ENCODE assay signal across 24 mouse cellular contexts in the genomic region with DNA sequence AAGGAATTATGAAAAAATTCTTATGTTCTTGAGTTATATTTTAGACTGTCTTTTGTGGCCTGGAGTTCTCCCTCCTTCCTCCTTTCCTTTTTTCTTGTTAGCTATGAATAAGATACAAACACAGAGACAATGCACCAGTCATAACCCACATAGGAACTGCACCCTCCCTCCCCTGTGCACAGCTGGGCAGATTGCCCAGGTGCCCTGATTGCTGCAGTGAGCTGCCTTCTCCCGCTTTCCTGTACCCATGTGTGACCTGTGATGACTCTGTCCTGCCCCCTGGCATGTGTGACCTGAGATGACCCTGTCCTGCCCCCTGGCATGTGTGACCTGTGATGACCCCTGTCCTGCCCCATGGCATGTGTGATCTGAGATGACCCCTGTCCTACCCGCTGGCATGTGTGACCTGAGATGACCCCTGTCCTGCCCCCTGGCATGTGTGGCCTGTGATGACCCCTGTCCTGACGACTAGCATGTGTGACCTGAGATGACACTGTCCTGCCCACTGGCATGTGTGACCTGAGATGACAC. TPM values are rescaled to one million over a fixed set of nuclear protein-coding genes. Genes with fewer than 3 reads are reported as not detected.
A peak's percentile ranks its signal among the peaks of the same experiment; 100 is the strongest.
DNase-seq lines count a peak whose midpoint lies in the region; ATAC-seq and TF ChIP-seq lines count a peak whose summit lies in the region.
"Had no signal": no experiment of that assay in that cellular context is flagged by ENCODE, and none has a peak within 500 bp of the region (broad histone marks: within the 10 kb centered on the region; RNA-seq: fewer than 3 reads in every experiment).

No protein-coding gene starts in this region.

- H3K4me1 ChIP-seq in heart, postnatal 0 days (ENCODE audit: control insufficient read depth, insufficient read depth) = peaks cover 3% of the 10 kb centered on the region; the same call in 1 of the 2 replicates
- 0 out of 2 replicates have a peak, but pooled peaks cover 3% of the 10 kb centered on the region for H3K4me1 ChIP-seq in heart, embryonic 12.5 days (replicated peaks)
- H3K4me1 ChIP-seq in forebrain, embryonic 12.5 days = no peaks in the 10 kb centered on the region
- H3K4me1 ChIP-seq: intestine, embryonic 15.5 days; liver, embryonic 12.5 days had no signal

- TF ChIP-seq CTCF in heart, postnatal 0 days (IDR thresholded peaks at IDR 0.05; ENCODE audit: low read depth) = no peak

- intact Hi-C loops in heart, postnatal 10 days (cut with DNase I) = no loop called here

- no peak overlapping the region for H3K27ac ChIP-seq in heart, postnatal 0 days (ENCODE audit: low read depth)
- H3K27ac ChIP-seq in heart, embryonic 12.5 days (ENCODE audit: poor library complexity, severe bottlenecking) = no peak overlapping the region
- H3K27ac ChIP-seq in forebrain, embryonic 12.5 days = no peak overlapping the region
- H3K27ac ChIP-seq: heart, embryonic 13.5 days; hindbrain, embryonic 14.5 days; intestine, embryonic 15.5 days; left cerebral cortex, adult 2 months; limb, embryonic 10.5 days; liver, embryonic 12.5 days; lung, embryonic 15.5 days had no signal

- no peak overlapping the region for H3K4me2 ChIP-seq in heart, postnatal 0 days (ENCODE audit: low read depth, low read length)
- no peak overlapping the region for H3K4me2 ChIP-seq in heart, embryonic 12.5 days
- no peak overlapping the region for H3K4me2 ChIP-seq in forebrain, embryonic 12.5 days
- H3K4me2 ChIP-seq: heart, embryonic 13.5 days; hindbrain, embryonic 14.5 days; intestine, embryonic 15.5 days; liver, embryonic 12.5 days; lung, embryonic 15.5 days had no signal

- 50% methylated on average over 3 of the region's 3 CpGs for WGBS in heart, postnatal 0 days
- WGBS in heart, embryonic 12.5 days = 59% methylated on average over 3 of the region's 3 CpGs
- WGBS in forebrain, embryonic 12.5 days = 70% methylated on average over 3 of the region's 3 CpGs

- peak; percentile 51; the same call in 1 of the 2 replicates for ATAC-seq in heart, postnatal 0 days (ENCODE audit: insufficient read depth, low read depth)
- ATAC-seq in heart, embryonic 12.5 days (ENCODE audit: insufficient number of reproducible peaks, low FRiP score) = no peak
- ATAC-seq in forebrain, embryonic 12.5 days (ENCODE audit: low FRiP score) = no peak
- ATAC-seq: forebrain, embryonic 16.5 days; intestine, embryonic 15.5 days; liver, embryonic 12.5 days; midbrain, embryonic 16.5 days had no signal

- no peak overlapping the region for H3K4me3 ChIP-seq in heart, postnatal 0 days (ENCODE audit: low read depth, low read length)
- H3K4me3 ChIP-seq in heart, embryonic 12.5 days = no peak overlapping the region
- H3K4me3 ChIP-seq in forebrain, embryonic 12.5 days (replicated peaks) = no peak overlapping the region
- H3K4me3 ChIP-seq: erythroblast, embryonic 14.5 days; heart, embryonic 13.5 days; intestine, embryonic 15.5 days; left cerebral cortex, adult 2 months; limb, embryonic 10.5 days; liver, embryonic 12.5 days; lung, embryonic 15.5 days had no signal

- H3K9me3 ChIP-seq in heart, postnatal 0 days (replicated peaks; ENCODE audit: control insufficient read depth, low read length) = no peaks in the 10 kb centered on the region
- H3K9me3 ChIP-seq in heart, embryonic 12.5 days (replicated peaks) = no peaks in the 10 kb centered on the region
- H3K9me3 ChIP-seq in forebrain, embryonic 12.5 days = no peaks in the 10 kb centered on the region
- H3K9me3 ChIP-seq: heart, embryonic 13.5 days; intestine, embryonic 15.5 days; limb, embryonic 10.5 days; liver, embryonic 12.5 days; lung, embryonic 15.5 days had no signal

- peak; percentile 19 for DNase-seq in adrenal gland, adult 2 months
- DNase-seq in adrenal gland, adult 18-20 months (ENCODE audit: low spot score in 2 of 2) = no peak
- no peak for DNase-seq in heart, postnatal 0 days (ENCODE audit: low spot score)
- DNase-seq in 3T3-L1 (ENCODE audit: low read depth, low spot score) = peak; percentile 55
- DNase-seq in heart, postnatal 10 days = peak; percentile 40 to 52
- DNase-seq in right cerebral cortex, postnatal 10 days (ENCODE audit: low spot score in 2 of 2) = no peak
- DNase-seq: cerebellum, adult 18-20 months; right cerebral cortex, postnatal 25 days had no signal

- no peak for TF ChIP-seq EP300 in heart, postnatal 0 days (IDR thresholded peaks at IDR 0.05; ENCODE audit: low read depth)

- no peaks in the 10 kb centered on the region for H3K27me3 ChIP-seq in heart, postnatal 0 days (ENCODE audit: control insufficient read depth, insufficient read depth, low read length)
- 0 out of 2 replicates have a peak, but pooled peaks cover 4% of the 10 kb centered on the region for H3K27me3 ChIP-seq in heart, embryonic 12.5 days (replicated peaks)
- H3K27me3 ChIP-seq in forebrain, embryonic 12.5 days = peaks cover 33% of the 10 kb centered on the region
- H3K27me3 ChIP-seq: intestine, embryonic 15.5 days; liver, embryonic 12.5 days; lung, embryonic 15.5 days had no signal

- no peaks in the 10 kb centered on the region for H3K36me3 ChIP-seq in heart, postnatal 0 days (replicated peaks; ENCODE audit: control insufficient read depth, insufficient read depth, low read length)
- H3K36me3 ChIP-seq in heart, embryonic 12.5 days = no peaks in the 10 kb centered on the region
- no peaks in the 10 kb centered on the region for H3K36me3 ChIP-seq in forebrain, embryonic 12.5 days (replicated peaks)
- H3K36me3 ChIP-seq: heart, embryonic 13.5 days; intestine, embryonic 15.5 days; limb, embryonic 10.5 days; liver, embryonic 12.5 days; lung, embryonic 15.5 days had no signal

- H3K9ac ChIP-seq in heart, postnatal 0 days (replicated peaks; ENCODE audit: low read depth, low read length) = no peak overlapping the region
- H3K9ac ChIP-seq in heart, embryonic 12.5 days = no peak overlapping the region
- H3K9ac ChIP-seq in forebrain, embryonic 12.5 days = no peak overlapping the region
- H3K9ac ChIP-seq: heart, embryonic 13.5 days; hindbrain, embryonic 14.5 days; intestine, embryonic 15.5 days; liver, embryonic 12.5 days; lung, embryonic 15.5 days had no signal

RNA-seq across cellular contexts. Expression of gene Iqch, which starts 46.8 kb away (rescaled TPM):
- total RNA-seq in adrenal gland, adult 2 months (2021) = under 1 TPM in 1 of 2 experiments, not detected in 1; 0.12 TPM
- not detected in 2 replicates for polyA plus RNA-seq in adrenal gland, adult 2 months (2012; rRNA removed)
- not detected for total RNA-seq in adrenal gland, adult 18-20 months (2021)
- not detected in 2 replicates for total RNA-seq in heart, postnatal 0 days (2014; rRNA removed; ENCODE audit: low replicate concordance)
- 0.03 and 0.04 TPM in 2 replicates for polyA plus RNA-seq in heart, postnatal 0 days (2015; fragmentation: Nextera tagmentation; extraction: Ambion mirVana)
- 0.08 TPM in 1 of 2 replicates, not detected in the other for polyA plus RNA-seq in heart, embryonic 12.5 days (2016; fragmentation: Nextera tagmentation; extraction: Ambion mirVana)
- total RNA-seq in heart, postnatal 10 days (2021) = not detected
- 0.10 TPM in 1 of 2 replicates, not detected in the other for polyA plus RNA-seq in forebrain, embryonic 12.5 days (2016; fragmentation: Nextera tagmentation; extraction: Ambion mirVana)
- total RNA-seq: gastrocnemius, adult 18-20 months; left cerebral cortex, adult 2 months; MEL had no signal
- polyA plus RNA-seq: embryonic facial prominence, embryonic 11.5 days; erythroblast, embryonic 14.5 days; heart, embryonic 13.5 days; kidney, embryonic 16.5 days; liver, embryonic 12.5 days had no signal

RNA-seq across cellular contexts. Expression of gene Aagab, which starts 46.9 kb away (rescaled TPM):
- total RNA-seq in adrenal gland, adult 2 months (2021) = 10 to 100 TPM; 21.9 to 32.3 TPM
- polyA plus RNA-seq in adrenal gland, adult 2 months (2012; rRNA removed) = 11.8 and 14.1 TPM in 2 replicates
- 10 to 100 TPM; 26.4 to 28.8 TPM for total RNA-seq in adrenal gland, adult 18-20 months (2021)
- total RNA-seq in heart, postnatal 0 days (2014; rRNA removed; ENCODE audit: low replicate concordance) = 12.9 and 17.9 TPM in 2 replicates
- 23.3 and 23.5 TPM in 2 replicates for polyA plus RNA-seq in heart, postnatal 0 days (2015; fragmentation: Nextera tagmentation; extraction: Ambion mirVana)
- 23.2 and 26.2 TPM in 2 replicates for polyA plus RNA-seq in heart, embryonic 12.5 days (2016; fragmentation: Nextera tagmentation; extraction: Ambion mirVana)
- 10 to 100 TPM; 20.6 to 24.8 TPM for total RNA-seq in heart, postnatal 10 days (2021)
- polyA plus RNA-seq in forebrain, embryonic 12.5 days (2016; fragmentation: Nextera tagmentation; extraction: Ambion mirVana) = 50.4 and 51.5 TPM in 2 replicates

Comparison
In these comparisons a context has a peak if more than half of its experiments do, and no peak if none do; other contexts are left out.
1. DNase-seq: peak in adrenal gland, adult 2 months (single experiment), 3T3-L1 (single experiment) and heart, postnatal 10 days (2 of 2); none in adrenal gland, adult 18-20 months (0 of 2), heart, postnatal 0 days (single experiment) and right cerebral cortex, postnatal 10 days (0 of 2).